Mouse (Mus musculus) fibroblast of lung, adult 2 months (primary cell): ENCODE data around the gene 4930512M02Rik.
"Not testable (repeated sequence)": the region's sequence is repeated elsewhere in the genome, so short reads cannot be mapped to it uniquely, and the experiment has no call there.

Experiments used
- DNase-seq: peaks from one replicate; pipeline ENCODE4 v3.0.0-alpha.2; 2011; ENCODE audit warnings: low read depth

The 4930512M02Rik gene

GRCm38 (mm10) chr11:11627735-11628134, at the start of gene 4930512M02Rik:
TSS of gene 4930512M02Rik (minus strand) at chr11:11627835.
- not testable (repeated sequence) for DNase-seq

GRCm38 (mm10) chr11:11677165-11677564, 49.5 kb upstream of the 4930512M02Rik start:
- no peak for DNase-seq

GRCm38 (mm10) chr11:11676068-11676741, 48.6 kb upstream of the 4930512M02Rik start:
- no peak for DNase-seq

GRCm38 (mm10) chr11:11675063-11675462, 47.4 kb upstream of the 4930512M02Rik start:
- no peak for DNase-seq

GRCm38 (mm10) chr11:11672974-11673373, 45.3 kb upstream of the 4930512M02Rik start:
- DNase-seq: no peak

- no peak for DNase-seq
These were observed 40.3 kb upstream of the 4930512M02Rik start for GRCm38 (mm10) chr11:11667922-11668290.

GRCm38 (mm10) chr11:11667254-11667921, 39.8 kb upstream of the 4930512M02Rik start:
- DNase-seq: no peak

GRCm38 (mm10) chr11:11660651-11661050, 33.0 kb upstream of the 4930512M02Rik start:
- DNase-seq: no peak

GRCm38 (mm10) chr11:11658834-11659233, 31.2 kb upstream of the 4930512M02Rik start:
- no peak for DNase-seq

GRCm38 (mm10) chr11:11657634-11658033, 30.0 kb upstream of the 4930512M02Rik start:
- no peak for DNase-seq

- no peak for DNase-seq
These were observed 29.4 kb upstream of the 4930512M02Rik start for GRCm38 (mm10) chr11:11656995-11657530.

- DNase-seq: no peak
These were observed 28.8 kb upstream of the 4930512M02Rik start for GRCm38 (mm10) chr11:11656388-11656787.

GRCm38 (mm10) chr11:11644303-11644702, 16.7 kb upstream of the 4930512M02Rik start:
- DNase-seq: no peak

GRCm38 (mm10) chr11:11624073-11624705, 3.4 kb downstream of the 4930512M02Rik start:
- DNase-seq: no peak

GRCm38 (mm10) chr11:11609243-11609642, 18.4 kb downstream of the 4930512M02Rik start:
- no peak for DNase-seq

- no peak for DNase-seq
These were observed 40.3 kb downstream of the 4930512M02Rik start for GRCm38 (mm10) chr11:11587327-11587726.

- DNase-seq: no peak
These were observed 41.2 kb downstream of the 4930512M02Rik start for GRCm38 (mm10) chr11:11586423-11586822.

GRCm38 (mm10) chr11:11573691-11574090, 53.9 kb downstream of the 4930512M02Rik start:
- DNase-seq: no peak

GRCm38 (mm10) chr11:11570747-11571146, 56.9 kb downstream of the 4930512M02Rik start:
- no peak for DNase-seq

- no peak for DNase-seq
These were observed 58.0 kb downstream of the 4930512M02Rik start for GRCm38 (mm10) chr11:11569466-11570132.

- DNase-seq: no peak
These were observed 59.6 kb downstream of the 4930512M02Rik start for GRCm38 (mm10) chr11:11568033-11568432.

GRCm38 (mm10) chr11:11565146-11565820, 62.4 kb downstream of the 4930512M02Rik start:
- no peak for DNase-seq
